Mouse (Mus musculus) heart, postnatal 36 days (tissue): Measurements from ENCODE around the gene Tppp. TPM values are rescaled to one million over a fixed set of nuclear protein-coding genes. Genes with fewer than 3 reads are reported as not detected.

Experiments
- total RNA-seq, 2 experiments: library from RNA; stranded (reverse); gene quantifications; 2 replicates each; pipeline ENCODE4 v1.2.3; 2021

The Tppp gene
- total RNA-seq, 2 experiments from 2014 or later: 19.3 to 24.5 TPM

Other genes starting within 250 kb of the Tppp start
- gene Nkd2, start 161.8 kb upstream of the Tppp start, total RNA-seq: under 1 TPM; 0.70 to 0.78 TPM
- gene Trip13, start 71.6 kb upstream of the Tppp start, total RNA-seq: under 1 TPM; 0.33 to 0.68 TPM
- 10 to 100 TPM; 20.6 to 23.6 TPM for gene Brd9, start 71.6 kb upstream of the Tppp start, total RNA-seq
- gene Zdhhc11, start 45.6 kb upstream of the Tppp start, total RNA-seq: not detected
- gene Cep72, start 52.9 kb downstream of the Tppp start, total RNA-seq: under 1 TPM; 0.57 to 0.80 TPM
- gene Slc9a3, start 112.0 kb downstream of the Tppp start, total RNA-seq: under 1 TPM; 0.22 to 0.56 TPM
- 10 to 100 TPM; 45.6 to 46.3 TPM for gene Exoc3, start 199.3 kb downstream of the Tppp start, total RNA-seq